Mouse (Mus musculus) MEL (cell line): ENCODE results near the gene C1ra.

ENCODE experiments used
- CTCF ChIP-seq, 3 experiments: IDR thresholded peaks in 2 of 3; conservative IDR thresholded peaks in 1 of 3; 2 replicates each; pipeline ENCODE4 v1.5.1; 2011 to 2012; ENCODE audit warnings: low read length in 3 of 3, low read depth in 2 of 3, mild to moderate bottlenecking in 2 of 3, improper control_type of control experiment in 1 of 3, inconsistent platforms in 1 of 3, mixed read lengths in 1 of 3, moderate library complexity in 1 of 3; ENCODE audit not compliant: control insufficient read depth in 1 of 3, insufficient read depth in 1 of 3, poor library complexity in 1 of 3, severe bottlenecking in 1 of 3
- E2F4 ChIP-seq: IDR thresholded peaks from 2 replicates; pipeline ENCODE4 v1.6.1; 2011; ENCODE audit warnings: low read depth, low read length, improper control_type of control experiment, borderline replicate concordance
- GATA1 ChIP-seq: IDR thresholded peaks from 2 replicates; pipeline ENCODE4 v1.6.1; 2011; ENCODE audit warnings: low read depth, low read length, improper control_type of control experiment
- HCFC1 ChIP-seq: IDR thresholded peaks from 2 replicates; pipeline ENCODE4 v1.6.1; 2012; ENCODE audit warnings: low read depth, mild to moderate bottlenecking, inconsistent platforms, low read length, improper control_type of control experiment, moderate library complexity
- KAT2A ChIP-seq: conservative IDR thresholded peaks from 2 replicates; pipeline ENCODE4 v1.6.1; 2012; ENCODE audit warnings: low read depth, low read length, improper control_type of control experiment, inconsistent platforms
- MAFK ChIP-seq: IDR thresholded peaks from 2 replicates; pipeline ENCODE4 v1.6.1; 2011; ENCODE audit warnings: low read depth, mild to moderate bottlenecking, low read length, improper control_type of control experiment, borderline replicate concordance
- MAX ChIP-seq: IDR thresholded peaks from 2 replicates; pipeline ENCODE4 v1.6.1; 2011; ENCODE audit warnings: low read length, improper control_type of control experiment
- NRF1 ChIP-seq: IDR thresholded peaks from 2 replicates; pipeline ENCODE4 v1.6.1; 2014; ENCODE audit warnings: low read depth, mild to moderate bottlenecking, inconsistent platforms, low read length, improper control_type of control experiment, moderate library complexity; ENCODE audit not compliant: poor library complexity, insufficient read depth, severe bottlenecking
- POLR2A ChIP-seq, 2 experiments: IDR thresholded peaks; 2 replicates each; pipeline ENCODE4 v1.6.1; 2011 to 2012; ENCODE audit warnings: low read length in 2 of 2, mild to moderate bottlenecking in 2 of 2, control low read depth in 1 of 2, improper control_type of control experiment in 1 of 2, low read depth in 1 of 2, moderate library complexity in 1 of 2; ENCODE audit not compliant: control insufficient read depth in 1 of 2, insufficient read depth in 1 of 2, poor library complexity in 1 of 2
- TCF12 ChIP-seq: IDR thresholded peaks from 2 replicates; pipeline ENCODE4 v1.6.1; 2014; ENCODE audit warnings: low read depth, mild to moderate bottlenecking, inconsistent platforms, low read length, improper control_type of control experiment, moderate library complexity
- USF1 ChIP-seq: IDR thresholded peaks from 2 replicates; pipeline ENCODE4 v1.6.1; 2014; ENCODE audit warnings: low read depth, mild to moderate bottlenecking, inconsistent platforms, low read length, improper control_type of control experiment, moderate library complexity
- ZKSCAN1 ChIP-seq: IDR thresholded peaks from 2 replicates; pipeline ENCODE4 v1.6.1; 2012; ENCODE audit warnings: low read depth, mild to moderate bottlenecking, inconsistent platforms, low read length, improper control_type of control experiment, moderate library complexity
- ZNF384 ChIP-seq: IDR thresholded peaks from 2 replicates; pipeline ENCODE4 v1.6.1; 2012; ENCODE audit warnings: low read depth, mild to moderate bottlenecking, inconsistent platforms, low read length, improper control_type of control experiment

GRCm38 (mm10) chr6:124481571-124481970 is 30.6 kb upstream of the C1ra start:
- TF ChIP-seq MAX (no peak), USF1 (no peak), CTCF (IDR thresholded peaks at IDR 0.05 in 2 of 3, conservative IDR thresholded peaks at IDR 0.05 in 1 of 3; ENCODE audit: control insufficient read depth in 1 of 3, insufficient read depth in 1 of 3, low read depth in 2 of 3, low read length in 3 of 3, poor library complexity in 1 of 3, severe bottlenecking in 1 of 3) (peak in 2 of 3 experiments; percentile 59 to 69; a peak in 4 of 6 replicates), POLR2A (IDR thresholded peaks at IDR 0.05; ENCODE audit: control insufficient read depth in 1 of 2, insufficient read depth in 1 of 2, low read depth in 1 of 2, low read length in 2 of 2, poor library complexity in 1 of 2) (no peak), NRF1 (no peak), GATA1 (no peak), HCFC1 (no peak), TCF12 (no peak), E2F4 (no peak), ZNF384 (no peak), ZKSCAN1 (no peak), KAT2A (no peak), MAFK (no peak)
